Mouse (Mus musculus): ENCODE measurements around the gene Mrpl11.
"Not testable (repeated sequence)": the region's sequence is repeated elsewhere in the genome, so short reads cannot be mapped to it uniquely, and the experiment has no call there.

Mrpl11 gene

GRCm38 (mm10) chr19:4961928-4962601, at the start of gene Mrpl11:
TSS of gene Mrpl11 (plus strand) at chr19:4962147.
- peak; percentile 94 for DNase-seq

- DNase-seq: no peak
Measured at GRCm38 (mm10) chr19:4915924-4916603, 45.9 kb upstream of the Mrpl11 start.

GRCm38 (mm10) chr19:4916827-4917226, 45.1 kb upstream of the Mrpl11 start:
- DNase-seq: no peak

- no peak for DNase-seq
Measured at GRCm38 (mm10) chr19:4919652-4920051, 42.3 kb upstream of the Mrpl11 start.

GRCm38 (mm10) chr19:4925121-4925860, 36.7 kb upstream of the Mrpl11 start:
- no peak for DNase-seq

GRCm38 (mm10) chr19:4927904-4928531, 33.9 kb upstream of the Mrpl11 start, which contains the start of gene Dpp3:
TSS of gene Dpp3 (minus strand) at chr19:4928287.
- DNase-seq: peak; percentile 98

- no peak for DNase-seq
Measured at GRCm38 (mm10) chr19:4928781-4929180, 33.2 kb upstream of the Mrpl11 start.

- no peak for DNase-seq
Measured at GRCm38 (mm10) chr19:4936896-4937295, 25.1 kb upstream of the Mrpl11 start.

GRCm38 (mm10) chr19:4937444-4938310, 24.3 kb upstream of the Mrpl11 start:
- no peak for DNase-seq

- peak; percentile 86 for DNase-seq
Measured at GRCm38 (mm10) chr19:4942551-4943252, 19.2 kb upstream of the Mrpl11 start, which contains the start of gene Peli3. TSS of gene Peli3 (minus strand) at chr19:4943127.

- peak; percentile 23 for DNase-seq
Measured at GRCm38 (mm10) chr19:4943253-4943588, 18.7 kb upstream of the Mrpl11 start.

- DNase-seq: no peak
Measured at GRCm38 (mm10) chr19:4945540-4945939, 16.4 kb upstream of the Mrpl11 start.

GRCm38 (mm10) chr19:4948641-4949040, 13.3 kb upstream of the Mrpl11 start:
- DNase-seq: not testable (repeated sequence)

- DNase-seq: no peak
Measured at GRCm38 (mm10) chr19:4968236-4968635, 6.3 kb downstream of the Mrpl11 start.

GRCm38 (mm10) chr19:4981767-4982166, 19.8 kb downstream of the Mrpl11 start:
- DNase-seq: peak; percentile 66

- DNase-seq: no peak
Measured at GRCm38 (mm10) chr19:4989013-4989412, 27.1 kb downstream of the Mrpl11 start.

- peak; percentile 87 for DNase-seq
Measured at GRCm38 (mm10) chr19:4989434-4990255, 27.7 kb downstream of the Mrpl11 start.

- DNase-seq: no peak
Measured at GRCm38 (mm10) chr19:4990256-4990625, 28.3 kb downstream of the Mrpl11 start, which contains the start of gene Npas4. TSS of gene Npas4 (minus strand) at chr19:4990316.

- DNase-seq: peak; percentile 62
Measured at GRCm38 (mm10) chr19:4990716-4991115, 28.8 kb downstream of the Mrpl11 start.

GRCm38 (mm10) chr19:4992371-4992770, 30.4 kb downstream of the Mrpl11 start:
- no peak for DNase-seq

- peak; percentile 94 for DNase-seq
Measured at GRCm38 (mm10) chr19:4992904-4993303, 31.0 kb downstream of the Mrpl11 start.

Data from right cerebral cortex, adult 18-20 months (tissue).